ENCODE assay signal across 16 mouse cellular contexts in genomic region chr8:70549412-70550184, GRCm38 (mm10). TPM values are rescaled to one million over a fixed set of nuclear protein-coding genes. Genes with fewer than 3 reads are reported as not detected.
DNase-seq lines count a peak whose midpoint lies in the region; ATAC-seq and TF ChIP-seq lines count a peak whose summit lies in the region.
"Had no signal": no experiment of that assay in that cellular context is flagged by ENCODE, and none has a peak within 500 bp of the region (broad histone marks: within the 10 kb centered on the region; RNA-seq: fewer than 3 reads in every experiment).

No protein-coding gene starts in this region.

- H3K4me3 ChIP-seq in gastrocnemius, adult 2 months: no peak overlapping the region
- H3K4me3 ChIP-seq: erythroblast, embryonic 14.5 days; heart, embryonic 13.5 days; hindbrain, embryonic 12.5 days; liver, embryonic 13.5 days had no signal

- peak overlapping the region; percentile 94 for H3K27ac ChIP-seq in gastrocnemius, adult 2 months
- H3K27ac ChIP-seq: heart, embryonic 13.5 days; hindbrain, embryonic 12.5 days; liver, embryonic 13.5 days had no signal

- peak; percentile 83 for ATAC-seq in activated CD4-positive, CD25-positive, alpha-beta regulatory T cell, adult 4 months
- ATAC-seq in megakaryocyte progenitor cell, adult 5-6 weeks (replicated peaks; ENCODE audit: poor library complexity): peak; percentile 81
- ATAC-seq: forebrain, postnatal 0 days had no signal

- intact Hi-C loops in gastrocnemius, adult 2 months (cut with DNase I): loop anchor here (5.0 kb wide), 1 partner anchor 38 kb away; no protein-coding TSS in a partner anchor

- 0 out of 2 replicates have a peak, but pooled peaks have one; percentile 9 for TF ChIP-seq CTCF in gastrocnemius, adult 2 months (IDR thresholded peaks at IDR 0.05)

- no peak for DNase-seq in gastrocnemius, adult 2 months
- DNase-seq in gastrocnemius, adult 8-10 months (ENCODE audit: low spot score in 2 of 2): no peak
- DNase-seq in thymus, postnatal 0 days (ENCODE audit: low spot score): peak; percentile 57
- no peak for DNase-seq in thymus, adult 18-20 months
- DNase-seq in embryo, embryonic 9.5 days (ENCODE audit: extremely low spot score): no peak
- no peak for DNase-seq in spleen, postnatal 10 days (ENCODE audit: low spot score in 2 of 2)
- DNase-seq: cerebellum, adult 9-10 months; forebrain, postnatal 0 days; gastrocnemius, postnatal 25 days; kidney, adult 8-10 months; liver, embryonic 13.5 days had no signal

RNA-seq across cellular contexts. Expression of gene Ell, which starts 10.3 kb away (rescaled TPM):
- total RNA-seq in gastrocnemius, adult 2 months (2021): 10 to 100 TPM; 11.9 to 14.6 TPM
- total RNA-seq in gastrocnemius, adult 8-10 months (2022): 10 to 100 TPM; 11.9 to 14.7 (median 12.3) TPM
- 13.5 and 14.2 TPM in 2 replicates for polyA plus RNA-seq in thymus, postnatal 0 days (2015; fragmentation: Nextera tagmentation; extraction: Ambion mirVana)
- polyA plus RNA-seq in activated CD4-positive, CD25-positive, alpha-beta regulatory T cell, adult 4 months (2017; shearing (Covaris generic)): 10 to 100 TPM; 27.8 to 35.2 TPM
- 8.5 and 8.7 TPM in 2 replicates for total RNA-seq in megakaryocyte progenitor cell, adult 5-6 weeks (2015)
- total RNA-seq in megakaryocyte progenitor cell, adult 5-6 weeks (2017): 9.1 and 9.5 TPM in 2 replicates

RNA-seq across cellular contexts. Expression of gene Kxd1, which starts 21.8 kb away (rescaled TPM):
- total RNA-seq in gastrocnemius, adult 2 months (2021): 10 to 100 TPM; 70.4 to 83.9 TPM
- total RNA-seq in gastrocnemius, adult 8-10 months (2022): 10 to 100 TPM; 68.3 to 80.8 (median 76.7) TPM
- polyA plus RNA-seq in thymus, postnatal 0 days (2015; fragmentation: Nextera tagmentation; extraction: Ambion mirVana): 66.8 and 68.6 TPM in 2 replicates
- 100 to 1,000 TPM; 176 to 180 TPM for polyA plus RNA-seq in activated CD4-positive, CD25-positive, alpha-beta regulatory T cell, adult 4 months (2017; shearing (Covaris generic))
- total RNA-seq in megakaryocyte progenitor cell, adult 5-6 weeks (2015): 88.0 and 106 TPM in 2 replicates
- 63.1 and 84.4 TPM in 2 replicates for total RNA-seq in megakaryocyte progenitor cell, adult 5-6 weeks (2017)

RNA-seq across cellular contexts. Expression of gene Fkbp8, which starts 22.1 kb away (rescaled TPM):
- 100 to 1,000 TPM; 108 to 112 TPM for total RNA-seq in gastrocnemius, adult 2 months (2021)
- 100 to 1,000 TPM; 113 to 123 (median 120) TPM for total RNA-seq in gastrocnemius, adult 8-10 months (2022)
- polyA plus RNA-seq in thymus, postnatal 0 days (2015; fragmentation: Nextera tagmentation; extraction: Ambion mirVana): 309 and 319 TPM in 2 replicates
- polyA plus RNA-seq in activated CD4-positive, CD25-positive, alpha-beta regulatory T cell, adult 4 months (2017; shearing (Covaris generic)): 100 to 1,000 TPM; 131 to 163 TPM
- 74.6 and 90.4 TPM in 2 replicates for total RNA-seq in megakaryocyte progenitor cell, adult 5-6 weeks (2015)
- 114 and 133 TPM in 2 replicates for total RNA-seq in megakaryocyte progenitor cell, adult 5-6 weeks (2017)

RNA-seq across cellular contexts. Expression of gene Uba52, which starts 39.0 kb away (rescaled TPM):
- total RNA-seq in gastrocnemius, adult 2 months (2021): 100 to 1,000 TPM; 777 to 924 TPM
- total RNA-seq in gastrocnemius, adult 8-10 months (2022): 100 to 1,000 TPM; 794 to 918 (median 839) TPM
- 1,327 and 1,441 TPM in 2 replicates for polyA plus RNA-seq in thymus, postnatal 0 days (2015; fragmentation: Nextera tagmentation; extraction: Ambion mirVana)
- 1,000 to 10,000 TPM; 3,631 to 4,013 TPM for polyA plus RNA-seq in activated CD4-positive, CD25-positive, alpha-beta regulatory T cell, adult 4 months (2017; shearing (Covaris generic))
- 3,077 and 3,244 TPM in 2 replicates for total RNA-seq in megakaryocyte progenitor cell, adult 5-6 weeks (2015)
- 4,035 and 5,307 TPM in 2 replicates for total RNA-seq in megakaryocyte progenitor cell, adult 5-6 weeks (2017)

RNA-seq across cellular contexts. Expression of gene Rex1bd, which starts 43.0 kb away (rescaled TPM):
- 100 to 1,000 TPM; 146 to 148 TPM for total RNA-seq in gastrocnemius, adult 2 months (2021)
- 100 to 1,000 TPM; 175 to 196 (median 181) TPM for total RNA-seq in gastrocnemius, adult 8-10 months (2022)
- 170 and 181 TPM in 2 replicates for polyA plus RNA-seq in thymus, postnatal 0 days (2015; fragmentation: Nextera tagmentation; extraction: Ambion mirVana)
- polyA plus RNA-seq in activated CD4-positive, CD25-positive, alpha-beta regulatory T cell, adult 4 months (2017; shearing (Covaris generic)): 10 to 100 TPM; 89.0 to 95.4 TPM
- total RNA-seq in megakaryocyte progenitor cell, adult 5-6 weeks (2015): 40.6 and 41.3 TPM in 2 replicates
- 42.1 and 50.4 TPM in 2 replicates for total RNA-seq in megakaryocyte progenitor cell, adult 5-6 weeks (2017)
